Mouse (Mus musculus) regulatory T cell (primary cell): ENCODE measurements around the gene Sfrp5.

Experiments used
- in situ Hi-C: fragments of 300-600 bp; cut with MboI, MseI; formaldehyde crosslinking; loops from one replicate; pipeline ENCODE4 v1.15.1; 2025; ENCODE audit warnings: high pct_unique_total_duplicates

The Sfrp5 gene

GRCm38 (mm10) chr19:42201696-42202381 lies at the start of gene Sfrp5:
Sfrp5 (minus strand) TSS chr19:42202252.
- in situ Hi-C loops = no loop called here

GRCm38 (mm10) chr19:42249976-42250914 lies 48.2 kb upstream of the Sfrp5 start:
- in situ Hi-C loops = loop anchor here (25.0 kb wide), 1 partner anchor 1737 kb away; the partner anchor contains the start of gene Cpn1

GRCm38 (mm10) chr19:42247519-42247918 lies 45.5 kb upstream of the Sfrp5 start, which contains the start of gene Golga7b:
Golga7b (plus strand) TSS chr19:42247574.
- in situ Hi-C loops = loop anchor here (25.0 kb wide), 1 partner anchor 1740 kb away; the partner anchor contains the start of gene Cpn1

- in situ Hi-C loops = loop anchor here (25.0 kb wide), 1 partner anchor 1741 kb away; the partner anchor contains the start of gene Cpn1
Measured at GRCm38 (mm10) chr19:42246626-42247025, 44.6 kb upstream of the Sfrp5 start.

- in situ Hi-C loops = loop anchor here (25.0 kb wide), 1 partner anchor 1744 kb away; the partner anchor contains the start of gene Cpn1
Measured at GRCm38 (mm10) chr19:42243401-42243800, 41.3 kb upstream of the Sfrp5 start.

- in situ Hi-C loops = loop anchor here (25.0 kb wide), 1 partner anchor 1746 kb away; the partner anchor contains the start of gene Cpn1
Measured at GRCm38 (mm10) chr19:42240881-42241280, 38.8 kb upstream of the Sfrp5 start.

- in situ Hi-C loops = loop anchor here (25.0 kb wide), 1 partner anchor 1749 kb away; the partner anchor contains the start of gene Cpn1
Measured at GRCm38 (mm10) chr19:42238341-42238715, 36.3 kb upstream of the Sfrp5 start.

GRCm38 (mm10) chr19:42237602-42238340 lies 35.7 kb upstream of the Sfrp5 start:
- in situ Hi-C loops = loop anchor here (25.0 kb wide), 1 partner anchor 1750 kb away; the partner anchor contains the start of gene Cpn1

GRCm38 (mm10) chr19:42230986-42231385 lies 28.9 kb upstream of the Sfrp5 start:
- in situ Hi-C loops = loop anchor here (25.0 kb wide), 1 partner anchor 1756 kb away; the partner anchor contains the start of gene Cpn1

GRCm38 (mm10) chr19:42230288-42230568 lies 28.2 kb upstream of the Sfrp5 start:
- in situ Hi-C loops = loop anchor here (25.0 kb wide), 1 partner anchor 1757 kb away; the partner anchor contains the start of gene Cpn1

GRCm38 (mm10) chr19:42229499-42230287 lies 27.6 kb upstream of the Sfrp5 start:
- in situ Hi-C loops = loop anchor here (25.0 kb wide), 1 partner anchor 1758 kb away; the partner anchor contains the start of gene Cpn1

- in situ Hi-C loops = loop anchor here (25.0 kb wide), 1 partner anchor 1761 kb away; the partner anchor contains the start of gene Cpn1
Measured at GRCm38 (mm10) chr19:42226451-42226850, 24.4 kb upstream of the Sfrp5 start.

- in situ Hi-C loops = no loop called here
Measured at GRCm38 (mm10) chr19:42217374-42217763, 15.3 kb upstream of the Sfrp5 start.

- in situ Hi-C loops = no loop called here
Measured at GRCm38 (mm10) chr19:42216699-42217373, 14.8 kb upstream of the Sfrp5 start.

- in situ Hi-C loops = no loop called here
Measured at GRCm38 (mm10) chr19:42214601-42215000, 12.5 kb upstream of the Sfrp5 start.

- in situ Hi-C loops = no loop called here
Measured at GRCm38 (mm10) chr19:42211936-42212335, 9.9 kb upstream of the Sfrp5 start.

- in situ Hi-C loops = no loop called here
Measured at GRCm38 (mm10) chr19:42209976-42210375, 7.9 kb upstream of the Sfrp5 start.

GRCm38 (mm10) chr19:42209485-42209884 lies 7.4 kb upstream of the Sfrp5 start:
- in situ Hi-C loops = no loop called here

- in situ Hi-C loops = no loop called here
Measured at GRCm38 (mm10) chr19:42205201-42205600, 3.1 kb upstream of the Sfrp5 start.

- in situ Hi-C loops = no loop called here
Measured at GRCm38 (mm10) chr19:42204306-42204705, 2.3 kb upstream of the Sfrp5 start.
